Mouse (Mus musculus): ENCODE measurements around the gene 2410004B18Rik.

GRCm38 (mm10) chr3:145945904-145946303 is 8.1 kb downstream of the 2410004B18Rik start:
- no peak for TF ChIP-seq CTCF (IDR thresholded peaks at IDR 0.05; ENCODE audit: low read depth)
- no peak for TF ChIP-seq EP300 (optimal IDR thresholded peaks at IDR 0.05)
